Mouse (Mus musculus) ES-Bruce4 (cell line): ENCODE measurements at regions not wholly inside any gene's neighbourhood (a gene's known extent, or its start where the extent isn't known, plus 50 kb on each side); places are given as distances from the start of the nearest gene placed in this dataset.

Experiments
- CTCF ChIP-seq: IDR thresholded peaks from one replicate; pipeline ENCODE4 v1.8.1; 2011; ENCODE audit warnings: low read depth, low read length
- EP300 ChIP-seq: IDR thresholded peaks from 2 replicates; pipeline ENCODE4 v1.6.1; 2011; ENCODE audit warnings: low read depth, low read length; ENCODE audit not compliant: insufficient read depth
- POLR2A ChIP-seq: IDR thresholded peaks from one replicate; pipeline ENCODE4 v1.8.1; 2011; ENCODE audit warnings: low read length; ENCODE audit not compliant: insufficient read depth

DNA sequence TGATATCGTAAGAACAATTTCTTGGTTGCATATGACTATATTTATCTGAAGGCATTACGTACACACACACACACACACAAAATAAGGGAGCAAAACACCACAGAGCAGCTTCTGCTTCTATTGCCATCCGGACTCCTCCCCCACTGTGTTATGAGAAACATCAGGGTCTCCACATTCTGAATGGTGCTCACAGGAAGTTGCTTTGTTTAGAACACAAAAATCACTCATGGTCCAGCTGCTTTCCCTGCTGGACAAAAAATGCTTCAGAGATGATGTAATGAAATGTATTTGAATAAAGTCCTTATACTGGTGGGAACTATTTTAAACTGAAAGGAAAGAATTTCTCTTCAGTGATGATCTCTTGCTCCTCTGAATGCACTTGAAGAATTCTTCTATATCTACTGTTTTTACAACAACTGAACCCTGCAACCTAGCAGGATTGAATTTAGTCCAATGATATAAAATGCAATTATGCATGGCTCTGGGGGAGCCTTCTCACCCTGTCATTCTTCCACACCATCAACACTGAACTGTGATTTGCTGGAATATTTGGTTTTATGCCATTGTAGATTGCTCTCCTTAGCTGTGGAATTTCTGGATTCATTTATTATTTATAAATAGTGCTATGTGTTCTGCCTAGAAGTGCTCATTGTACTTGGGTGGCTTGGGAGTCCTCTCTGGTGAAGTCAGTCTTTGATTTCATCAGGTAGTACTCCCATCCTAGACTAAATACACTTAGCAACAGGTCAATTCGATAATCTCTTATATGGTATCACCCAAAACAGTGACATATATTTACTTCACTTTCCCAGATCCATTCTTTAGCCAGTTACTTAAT lies 296.7 kb upstream of the Pitrm1 start:
- TF ChIP-seq POLR2A (no peak), CTCF (no peak), EP300 (no peak)
